ENCODE assay signal across 7 mouse cellular contexts in the genomic region with DNA sequence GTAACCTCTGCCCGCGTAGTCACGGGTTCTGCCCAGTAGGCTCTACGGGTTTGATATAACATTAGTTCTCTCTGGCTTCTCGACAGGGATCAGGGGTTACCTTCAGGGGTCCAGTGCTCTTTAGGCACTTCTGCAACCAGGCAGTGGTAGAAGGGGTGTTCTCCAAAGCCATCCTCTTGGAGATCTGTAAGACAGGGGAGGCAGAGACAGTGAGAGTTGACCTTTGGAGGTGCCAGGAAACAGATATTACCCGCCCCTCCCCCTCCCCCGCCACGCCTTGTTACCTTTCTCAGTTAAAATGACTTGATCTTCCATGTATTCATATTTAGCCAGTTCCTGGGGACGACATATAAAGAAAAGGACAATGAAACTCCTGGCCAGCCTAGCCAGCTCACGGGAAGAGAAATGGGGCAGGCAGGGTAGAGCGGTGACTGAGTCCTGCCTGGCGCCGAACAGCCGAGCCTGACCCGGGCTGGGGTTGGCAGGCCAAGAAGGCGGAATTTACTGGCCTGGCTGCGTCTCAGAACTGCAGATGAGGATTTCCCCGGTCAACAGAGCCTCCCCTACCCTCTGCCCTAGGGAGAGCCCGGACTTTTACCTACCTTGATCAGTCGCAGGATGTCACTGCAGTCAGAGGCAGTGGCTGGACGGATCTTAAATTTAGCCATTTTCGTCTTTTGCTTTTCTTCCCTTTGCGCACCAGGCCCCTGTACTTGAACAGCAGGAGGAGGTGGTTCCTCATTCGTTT. TPM values are rescaled to one million over a fixed set of nuclear protein-coding genes. Genes with fewer than 3 reads are reported as not detected.
DNase-seq lines count a peak whose midpoint lies in the region; ATAC-seq and TF ChIP-seq lines count a peak whose summit lies in the region.

No protein-coding gene starts in this region.

- 14% methylated on average over 24 of the region's 24 CpGs for WGBS in bone marrow, adult 2 months
- 23% methylated on average over 21 of the region's 24 CpGs for whole genome bisulfite sequencing in heart, postnatal 0 days

- no peaks in the 10 kb centered on the region for H3K4me1 ChIP-seq in bone marrow, adult 2 months (ENCODE audit: control insufficient read depth, insufficient read depth, low read length)
- H3K4me1 ChIP-seq in heart, postnatal 0 days (ENCODE audit: control insufficient read depth, insufficient read depth) = no peaks in the 10 kb centered on the region
- H3K4me1 ChIP-seq in megakaryocyte, embryonic 14.5 days = peaks cover 9% of the 10 kb centered on the region; the same call in 1 of the 2 replicates

- no peak for TF ChIP-seq POLR2A in bone marrow, adult 2 months (IDR thresholded peaks at IDR 0.05; ENCODE audit: borderline replicate concordance, control insufficient read depth, low read depth, low read length)

- ATAC-seq in erythroblast, adult 5-6 weeks (replicated peaks; ENCODE audit: low FRiP score, poor library complexity, severe bottlenecking) = peak; percentile 62
- ATAC-seq in heart, postnatal 0 days (ENCODE audit: insufficient read depth, low read depth) = peak; percentile 57

- H3K9ac ChIP-seq in heart, postnatal 0 days (replicated peaks; ENCODE audit: low read depth, low read length) = peak overlapping the region; percentile 53

- H3K27me3 ChIP-seq in heart, postnatal 0 days (ENCODE audit: control insufficient read depth, insufficient read depth, low read length) = no peaks in the 10 kb centered on the region
- no peaks in the 10 kb centered on the region for H3K27me3 ChIP-seq in megakaryocyte, embryonic 14.5 days (replicated peaks)
- no peaks in the 10 kb centered on the region for H3K27me3 ChIP-seq in splenic B cell, adult 2 months (ENCODE audit: control insufficient read depth, insufficient read depth, low read length, poor library complexity, severe bottlenecking)

- 0 out of 2 replicates have a peak, but pooled peaks cover 3% of the 10 kb centered on the region for H3K36me3 ChIP-seq in heart, postnatal 0 days (replicated peaks; ENCODE audit: control insufficient read depth, insufficient read depth, low read length)
- H3K36me3 ChIP-seq in megakaryocyte, embryonic 14.5 days (replicated peaks; ENCODE audit: low read length) = peaks cover 14% of the 10 kb centered on the region
- H3K36me3 ChIP-seq in splenic B cell, adult 2 months (ENCODE audit: control insufficient read depth, insufficient read depth, low read length, poor library complexity, severe bottlenecking) = no peaks in the 10 kb centered on the region

- TF ChIP-seq CTCF in bone marrow, adult 2 months (IDR thresholded peaks at IDR 0.05; ENCODE audit: control insufficient read depth, insufficient read depth, low read length) = no peak
- no peak for TF ChIP-seq CTCF in heart, postnatal 0 days (IDR thresholded peaks at IDR 0.05; ENCODE audit: low read depth)

- peak overlapping the region; percentile 91 for H3K27ac ChIP-seq in bone marrow, adult 2 months (ENCODE audit: control insufficient read depth, insufficient read depth, low read depth, low read length, poor library complexity)
- peak overlapping the region; percentile 66 for H3K27ac ChIP-seq in heart, postnatal 0 days (ENCODE audit: low read depth)

- peak overlapping the region; percentile 69 for H3K4me3 ChIP-seq in bone marrow, adult 2 months (replicated peaks; ENCODE audit: control insufficient read depth, low read depth, low read length)
- H3K4me3 ChIP-seq in heart, postnatal 0 days (ENCODE audit: low read depth, low read length) = peak overlapping the region; percentile 54
- peak overlapping the region; percentile 95 for H3K4me3 ChIP-seq in megakaryocyte, embryonic 14.5 days (replicated peaks)

- peak overlapping the region; percentile 60 for H3K4me2 ChIP-seq in heart, postnatal 0 days (ENCODE audit: low read depth, low read length)

- peak; percentile 39 for DNase-seq in MEL-GATA-1-ER (ENCODE audit: extremely low read depth, low read depth)
- no peak for DNase-seq in heart, postnatal 0 days (ENCODE audit: low spot score)
- DNase-seq in kidney, postnatal 14 days = peak; percentile 37
- peak; percentile 45 for DNase-seq in splenic B cell, adult 2 months (ENCODE audit: low read depth, low spot score)

- TF ChIP-seq EP300 in heart, postnatal 0 days (IDR thresholded peaks at IDR 0.05; ENCODE audit: low read depth) = no peak

- H3K9me3 ChIP-seq in heart, postnatal 0 days (replicated peaks; ENCODE audit: control insufficient read depth, low read length) = no peaks in the 10 kb centered on the region
- no peaks in the 10 kb centered on the region for H3K9me3 ChIP-seq in megakaryocyte, embryonic 14.5 days

RNA-seq across cellular contexts. Expression of gene Sat1, which starts 0.6 kb away (rescaled TPM):
- 133 and 282 TPM in 2 replicates for polyA plus RNA-seq in bone marrow, adult 2 months (2011; ENCODE audit: insufficient read depth, insufficient read length, low replicate concordance, missing spikeins)
- 125 and 145 TPM in 2 replicates for total RNA-seq in erythroblast, adult 5-6 weeks (2015; ENCODE audit: low replicate concordance)
- total RNA-seq in erythroblast, adult 5-6 weeks (2017; ENCODE audit: low replicate concordance) = 78.6 and 150 TPM in 2 replicates
- 28.4 and 57.5 TPM in 2 replicates for total RNA-seq in heart, postnatal 0 days (2014; rRNA removed; ENCODE audit: low replicate concordance)
- polyA plus RNA-seq in heart, postnatal 0 days (2015; fragmentation: Nextera tagmentation; extraction: Ambion mirVana) = 99.7 and 102 TPM in 2 replicates
- polyA plus RNA-seq in megakaryocyte, embryonic 14.5 days (2012; ENCODE audit: insufficient read depth, low replicate concordance) = 4.9 and 49.7 TPM in 2 replicates

RNA-seq across cellular contexts. Expression of gene Acot9, which starts 46.6 kb away (rescaled TPM):
- 9.3 and 32.8 TPM in 2 replicates for polyA plus RNA-seq in bone marrow, adult 2 months (2011; ENCODE audit: insufficient read depth, insufficient read length, low replicate concordance, missing spikeins)
- 15.0 and 24.2 TPM in 2 replicates for total RNA-seq in erythroblast, adult 5-6 weeks (2015; ENCODE audit: low replicate concordance)
- total RNA-seq in erythroblast, adult 5-6 weeks (2017; ENCODE audit: low replicate concordance) = 12.8 and 18.7 TPM in 2 replicates
- 28.1 and 36.3 TPM in 2 replicates for total RNA-seq in heart, postnatal 0 days (2014; rRNA removed; ENCODE audit: low replicate concordance)
- polyA plus RNA-seq in heart, postnatal 0 days (2015; fragmentation: Nextera tagmentation; extraction: Ambion mirVana) = 41.1 and 44.2 TPM in 2 replicates
- 3.1 and 7.0 TPM in 2 replicates for polyA plus RNA-seq in megakaryocyte, embryonic 14.5 days (2012; ENCODE audit: insufficient read depth, low replicate concordance)
